Mouse (Mus musculus) embryonic fibroblast, embryonic 13.5 days (primary cell): ENCODE results near the gene Lcn2.

Source experiments
- CTCF ChIP-seq: IDR thresholded peaks from 2 replicates; pipeline ENCODE4 v1.5.1; 2011; ENCODE audit warnings: mild to moderate bottlenecking, control low read depth, low read length, moderate library complexity, borderline replicate concordance; ENCODE audit not compliant: insufficient read depth
- POLR2A ChIP-seq: IDR thresholded peaks from 2 replicates; pipeline ENCODE4 v1.6.1; 2011; ENCODE audit warnings: low read depth, mild to moderate bottlenecking, control low read depth, low read length, moderate library complexity

- no peak for TF ChIP-seq CTCF
- TF ChIP-seq POLR2A: no peak
Measured at GRCm38 (mm10) chr2:32416556-32416955, 28.5 kb upstream of the Lcn2 start.
